Mouse (Mus musculus) limb, embryonic 10.5 days (tissue): Measurements from ENCODE around the gene Ube2q2. TPM values are rescaled to one million over a fixed set of nuclear protein-coding genes. Genes with fewer than 3 reads are reported as not detected.

Experiments used
- DNase-seq: peaks from one replicate; pipeline ENCODE4 v3.0.0-alpha.2; 2017; ENCODE audit warnings: low spot score
- H3K27ac ChIP-seq: fragments of 300-500 bp; sonication (generic); 2 replicates; pipeline ENCODE4 v1.5.1; 2016; ENCODE audit warnings: mild to moderate bottlenecking
- H3K27me3 ChIP-seq: fragments of 300-500 bp; sonication (generic); 2 replicates; pipeline ENCODE4 v1.6.1; 2016; ENCODE audit warnings: low read depth, mild to moderate bottlenecking; ENCODE audit not compliant: poor library complexity, severe bottlenecking
- H3K36me3 ChIP-seq: fragments of 300-500 bp; sonication (generic); 2 replicates; pipeline ENCODE4 v1.6.1; 2016; ENCODE audit warnings: mild to moderate bottlenecking, moderate library complexity
- H3K4me1 ChIP-seq: fragments of 300-500 bp; sonication (generic); 2 replicates; pipeline ENCODE4 v1.6.1; 2016
- H3K4me3 ChIP-seq: fragments of 300-500 bp; sonication (generic); 2 replicates; pipeline ENCODE4 v1.5.1; 2016; ENCODE audit warnings: mild to moderate bottlenecking, moderate library complexity
- H3K9me3 ChIP-seq: fragments of 300-500 bp; sonication (generic); replicated peaks from 2 replicates; pipeline ENCODE4 v1.6.1; 2016; ENCODE audit warnings: mild to moderate bottlenecking
- WGBS: fragments of 180-500 bp; shearing (Covaris S2); methylation state at CpG from one replicate; pipeline ENCODE4 v1.1.7; 2016; 5-methylcytosine and 5-hydroxymethylcytosine counted together
- polyA plus RNA-seq: library from polyadenylated mRNA; unstranded; fragments of >200 nt; fragmentation: Nextera tagmentation; extraction: Ambion mirVana; gene quantifications from 2 replicates; pipeline ENCODE4 v1.2.1, GENCODE M21; 2016

Ube2q2 gene
- polyA plus RNA-seq, 1 experiment from 2014 or later = 33.9 TPM

DNA sequence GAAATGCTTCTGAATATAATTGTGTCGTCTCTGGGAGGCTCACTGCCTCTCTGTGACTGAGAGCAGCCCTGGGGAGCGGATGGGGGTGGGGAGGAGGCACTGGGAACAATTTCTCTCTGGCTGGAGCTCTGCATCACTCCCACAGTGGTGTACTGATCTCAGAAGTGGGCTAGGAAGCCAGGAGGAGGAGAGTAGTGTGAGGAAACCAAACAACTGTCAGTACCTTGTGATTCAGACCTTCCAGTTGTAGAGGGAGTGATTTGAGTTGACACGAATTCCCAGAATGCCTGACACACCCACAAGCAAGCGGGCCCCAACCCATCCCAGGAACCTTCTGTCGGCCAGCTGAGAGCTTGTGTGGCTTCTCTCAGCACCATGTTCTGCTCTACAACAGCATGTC, 12.1 kb upstream of the Ube2q2 start:
- Histone ChIP-seq H3K4me3 (no peak overlapping the region), H3K27me3 (no peaks in the 10 kb centered on the region), H3K9me3 (no peaks in the 10 kb centered on the region), H3K4me1 (no peaks in the 10 kb centered on the region), H3K27ac (no peak overlapping the region), H3K36me3 (no peaks in the 10 kb centered on the region)
- 33% methylated on average over 5 of the region's 5 CpGs for WGBS
- DNase-seq = no peak

DNA sequence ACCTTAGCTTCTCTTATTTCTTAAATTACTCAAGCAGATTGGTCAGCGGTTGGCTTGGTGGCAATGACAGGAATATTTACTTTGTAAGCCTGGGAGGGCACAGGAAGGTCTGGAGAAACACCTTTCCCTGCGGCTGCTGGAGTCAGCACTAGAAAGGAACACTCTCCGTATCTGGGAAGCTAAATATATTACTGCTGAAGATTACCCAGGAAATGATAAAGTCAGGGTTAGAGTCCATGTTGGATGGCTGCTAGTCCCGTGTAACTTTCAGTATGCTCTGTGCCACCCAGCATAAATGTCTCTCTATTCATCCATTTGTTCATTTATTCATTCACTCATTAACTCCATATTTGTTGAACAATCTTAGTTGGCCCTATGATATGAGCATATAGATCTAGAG, 11.5 kb upstream of the Ube2q2 start:
- 73% methylated on average over 4 of the region's 4 CpGs for WGBS
- Histone ChIP-seq H3K4me3 (no peak overlapping the region), H3K4me1 (no peaks in the 10 kb centered on the region), H3K27ac (no peak overlapping the region), H3K27me3 (no peaks in the 10 kb centered on the region), H3K36me3 (no peaks in the 10 kb centered on the region), H3K9me3 (no peaks in the 10 kb centered on the region)
- no peak for DNase-seq

DNA sequence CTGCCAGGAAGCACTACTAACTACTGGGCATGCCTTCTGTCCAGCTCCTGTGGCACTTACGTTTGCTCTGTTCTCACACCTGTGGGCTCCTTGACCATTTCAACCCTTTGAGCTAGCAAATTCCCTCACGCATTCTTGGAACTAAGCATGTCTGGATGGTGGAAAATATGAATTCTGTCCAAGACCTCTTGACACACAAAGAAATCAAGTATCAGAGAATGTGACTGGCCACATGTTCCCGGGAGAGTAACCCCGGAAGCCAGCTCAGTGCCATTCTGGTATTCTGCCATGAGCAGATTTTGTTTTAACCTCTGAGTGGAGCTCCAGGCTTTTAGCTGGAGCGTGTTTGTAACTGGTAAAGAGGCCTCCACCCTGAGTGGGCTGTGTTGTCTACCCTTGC, 8.7 kb upstream of the Ube2q2 start:
- Histone ChIP-seq H3K36me3 (no peaks in the 10 kb centered on the region), H3K4me1 (no peaks in the 10 kb centered on the region), H3K9me3 (no peaks in the 10 kb centered on the region), H3K27me3 (no peaks in the 10 kb centered on the region), H3K4me3 (no peak overlapping the region), H3K27ac (no peak overlapping the region)
- WGBS = 82% methylated on average over 5 of the region's 5 CpGs
- no peak for DNase-seq

DNA sequence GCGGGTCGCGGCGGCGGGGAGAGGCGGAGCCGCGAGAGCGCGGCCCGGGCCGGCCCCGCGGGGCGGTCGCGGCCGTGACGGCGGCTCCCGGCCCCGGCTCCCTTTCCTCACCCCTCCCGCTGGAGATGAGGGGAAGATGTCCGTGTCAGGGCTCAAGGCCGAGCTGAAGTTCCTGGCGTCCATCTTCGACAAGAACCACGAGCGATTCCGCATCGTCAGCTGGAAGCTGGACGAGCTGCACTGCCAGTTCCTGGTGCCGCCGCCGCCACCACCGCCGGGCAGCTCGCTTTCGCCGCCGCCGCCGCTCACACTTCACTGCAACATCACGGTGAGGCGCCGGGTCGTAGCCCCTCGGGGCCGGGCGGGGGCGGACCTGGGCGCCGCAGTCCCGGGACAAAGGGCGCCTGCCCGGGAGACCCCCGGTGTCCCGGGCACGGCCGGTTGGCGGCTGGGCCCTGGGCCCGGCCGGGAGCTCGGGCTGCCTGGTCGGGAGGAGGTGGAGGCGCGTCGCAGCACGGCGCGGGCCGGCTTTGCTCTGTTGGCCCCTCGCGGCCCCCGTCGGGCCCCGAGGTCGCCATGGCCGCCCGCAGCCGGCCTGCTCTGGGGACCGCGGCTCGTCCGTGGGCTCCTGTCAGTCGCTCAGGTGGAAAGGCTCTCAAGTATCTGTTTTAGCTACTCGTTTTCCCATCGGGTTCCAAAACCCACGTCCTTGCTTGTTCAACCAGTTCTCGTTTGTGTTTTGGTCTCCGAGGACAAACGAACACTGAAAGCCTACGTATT, 1.0 kb downstream of the Ube2q2 start:
- peak overlapping the region; percentile 78 for H3K4me3 ChIP-seq
- no peaks in the 10 kb centered on the region for H3K9me3 ChIP-seq
- H3K27me3 ChIP-seq = no peaks in the 10 kb centered on the region
- WGBS = under 1% methylated on average over 92 of the region's 93 CpGs
- DNase-seq = peak; percentile 75
- peak overlapping the region; percentile 94 for H3K27ac ChIP-seq
- H3K36me3 ChIP-seq = peaks cover 11% of the 10 kb centered on the region; the same call in 1 of the 2 replicates
- peaks cover 24% of the 10 kb centered on the region for H3K4me1 ChIP-seq

DNA sequence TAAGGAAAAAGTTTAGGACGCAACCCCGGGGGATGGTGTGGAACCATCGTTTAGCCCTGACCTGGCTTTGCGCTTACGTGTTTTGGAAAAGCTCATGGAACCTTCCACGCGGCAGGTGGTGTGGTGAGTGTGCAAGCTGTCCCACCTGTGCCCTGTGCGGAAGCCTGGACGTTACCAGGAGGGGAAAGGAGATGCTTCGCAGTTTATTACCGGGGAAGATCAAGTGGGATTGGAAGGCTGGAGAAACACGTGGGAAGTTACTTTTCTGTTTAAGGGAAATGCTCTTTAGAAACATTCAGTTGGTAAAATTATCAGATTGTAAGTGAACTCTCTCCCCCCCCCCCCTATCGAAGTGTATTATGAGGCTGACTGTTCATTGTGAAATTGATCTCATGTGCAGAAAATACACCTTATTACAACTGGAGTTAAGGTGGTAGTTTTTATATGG, 1.6 kb downstream of the Ube2q2 start:
- DNase-seq = no peak

DNA sequence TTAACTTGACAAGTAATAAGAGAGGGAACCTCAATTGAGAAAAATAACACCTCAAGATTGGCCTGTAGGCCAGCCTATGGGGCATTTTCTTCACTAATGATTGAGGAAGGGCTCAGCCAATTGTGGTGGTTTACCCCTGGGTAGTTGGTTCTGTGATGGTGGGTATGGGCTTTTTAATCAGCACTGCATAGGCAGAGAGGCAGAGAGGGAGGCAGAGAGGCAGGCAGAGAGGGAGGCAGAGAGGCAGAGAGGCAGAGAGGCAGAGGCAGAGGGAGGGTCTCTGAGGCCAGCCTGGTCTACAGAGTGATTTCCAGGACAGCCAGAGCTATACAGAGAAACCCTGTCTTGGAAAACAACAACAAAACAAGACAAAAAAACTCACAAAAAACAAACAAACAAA, 2.4 kb downstream of the Ube2q2 start:
- Histone ChIP-seq H3K9me3 (no peaks in the 10 kb centered on the region), H3K4me3 (peak overlapping the region; percentile 78), H3K27me3 (no peaks in the 10 kb centered on the region), H3K27ac (no peak overlapping the region), H3K36me3 (peaks cover 11% of the 10 kb centered on the region; the same call in 1 of the 2 replicates), H3K4me1 (peaks cover 24% of the 10 kb centered on the region)
- DNase-seq = no peak

More for the DNA sequence above, 1.6 kb downstream of the Ube2q2 start:
- no peaks in the 10 kb centered on the region for H3K27me3 ChIP-seq
- WGBS = 4% methylated on average over 13 of the region's 13 CpGs
- H3K36me3 ChIP-seq = peaks cover 11% of the 10 kb centered on the region; the same call in 1 of the 2 replicates
- H3K27ac ChIP-seq = peak overlapping the region; percentile 94
- H3K4me1 ChIP-seq = peaks cover 24% of the 10 kb centered on the region
- no peaks in the 10 kb centered on the region for H3K9me3 ChIP-seq
- peak overlapping the region; percentile 78 for H3K4me3 ChIP-seq

DNA sequence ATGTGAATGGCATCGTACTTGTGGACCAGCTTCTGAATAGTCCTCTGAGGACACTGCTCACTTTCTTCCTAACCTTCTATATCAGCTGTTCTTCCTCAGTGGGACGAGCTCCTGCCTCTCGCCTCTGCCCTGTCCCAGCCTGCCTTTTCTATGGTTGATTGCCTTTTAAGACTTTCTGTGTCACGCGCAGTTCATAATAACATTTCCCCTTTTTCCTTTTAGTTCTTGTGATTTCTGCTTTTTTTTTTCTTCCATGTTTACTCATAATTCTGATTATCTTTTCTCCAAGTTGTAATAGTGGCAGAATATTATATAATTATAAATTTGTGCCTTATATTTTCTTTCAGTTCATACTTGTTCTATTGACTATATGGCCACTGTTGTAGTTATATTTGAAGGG, 4.3 kb downstream of the Ube2q2 start:
- 95% methylated on average over 5 of the region's 5 CpGs for WGBS
- peaks cover 24% of the 10 kb centered on the region for H3K4me1 ChIP-seq

DNA sequence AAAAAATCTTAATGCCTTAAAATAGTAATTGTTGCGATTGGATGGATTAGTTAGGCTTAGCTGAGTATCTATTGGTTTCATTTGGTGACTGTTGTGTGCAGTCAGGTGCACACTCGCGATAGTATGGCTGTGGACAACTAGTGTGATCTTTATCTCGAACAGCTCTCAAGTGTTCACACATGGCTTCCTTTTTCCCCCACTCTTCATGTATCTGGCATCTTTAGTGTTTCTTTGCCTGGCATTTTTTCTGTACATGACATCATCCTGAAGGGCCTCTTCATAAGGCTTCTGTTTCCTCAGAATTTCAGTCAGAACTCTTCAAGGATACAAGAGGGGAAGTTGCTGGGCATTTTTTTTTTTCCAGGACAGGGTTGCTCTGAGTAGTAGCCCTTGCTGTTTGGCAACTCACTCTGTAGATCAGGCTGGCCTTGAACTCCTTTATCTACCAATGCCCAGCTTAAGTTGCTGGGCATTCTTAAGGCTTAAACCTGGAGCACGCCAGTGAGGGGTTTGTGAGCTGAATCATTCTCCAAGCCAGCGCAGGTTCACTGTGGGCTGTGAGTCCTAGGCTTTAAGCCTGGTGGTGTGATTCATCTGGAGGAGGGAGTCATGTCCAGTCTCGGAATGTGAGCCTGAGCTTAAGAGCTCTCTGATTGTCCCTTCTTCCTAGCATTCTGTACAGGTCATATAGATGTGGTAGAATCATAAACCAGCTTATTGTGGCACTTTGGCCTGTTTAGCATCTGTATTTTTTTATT, 22.2 kb downstream of the Ube2q2 start:
- no peaks in the 10 kb centered on the region for H3K9me3 ChIP-seq

More for the DNA sequence above, 4.3 kb downstream of the Ube2q2 start:
- Histone ChIP-seq H3K4me3 (no peak overlapping the region), H3K27ac (no peak overlapping the region), H3K27me3 (no peaks in the 10 kb centered on the region), H3K9me3 (no peaks in the 10 kb centered on the region), H3K36me3 (peaks cover 11% of the 10 kb centered on the region; the same call in 1 of the 2 replicates)
- DNase-seq = no peak

DNA sequence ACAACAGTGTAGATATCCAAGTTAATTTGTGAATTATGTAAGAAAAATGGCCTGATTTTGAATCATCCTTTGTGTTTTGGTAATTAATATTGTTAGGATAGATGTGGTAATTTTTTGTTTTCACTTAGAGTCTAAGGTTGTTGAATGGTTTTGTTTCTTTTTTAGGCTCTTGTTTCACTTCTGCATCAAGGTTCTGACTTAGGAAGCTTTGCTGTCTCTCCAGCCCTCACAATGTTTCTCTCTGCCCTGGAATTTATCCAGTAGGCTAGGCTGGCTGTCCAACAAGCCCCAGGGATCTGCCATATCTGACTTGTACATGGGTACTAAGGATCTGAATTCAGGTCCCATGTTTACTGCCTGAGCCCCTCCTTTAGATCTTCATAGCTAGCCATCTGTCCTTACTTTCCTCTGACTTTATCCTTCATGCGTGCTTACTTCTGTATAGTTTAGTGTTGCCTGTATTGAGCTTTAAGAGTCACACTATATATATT, 23.6 kb downstream of the Ube2q2 start:
- WGBS = 94% methylated on average over 1 of the region's 1 CpGs

More for the DNA sequence above, 22.2 kb downstream of the Ube2q2 start:
- H3K27ac ChIP-seq = no peak overlapping the region
- 87% methylated on average over 7 of the region's 7 CpGs for WGBS
- H3K27me3 ChIP-seq = no peaks in the 10 kb centered on the region
- H3K4me3 ChIP-seq = no peak overlapping the region
- no peak for DNase-seq
- H3K4me1 ChIP-seq = no peaks in the 10 kb centered on the region
- peaks cover 40% of the 10 kb centered on the region for H3K36me3 ChIP-seq

DNA sequence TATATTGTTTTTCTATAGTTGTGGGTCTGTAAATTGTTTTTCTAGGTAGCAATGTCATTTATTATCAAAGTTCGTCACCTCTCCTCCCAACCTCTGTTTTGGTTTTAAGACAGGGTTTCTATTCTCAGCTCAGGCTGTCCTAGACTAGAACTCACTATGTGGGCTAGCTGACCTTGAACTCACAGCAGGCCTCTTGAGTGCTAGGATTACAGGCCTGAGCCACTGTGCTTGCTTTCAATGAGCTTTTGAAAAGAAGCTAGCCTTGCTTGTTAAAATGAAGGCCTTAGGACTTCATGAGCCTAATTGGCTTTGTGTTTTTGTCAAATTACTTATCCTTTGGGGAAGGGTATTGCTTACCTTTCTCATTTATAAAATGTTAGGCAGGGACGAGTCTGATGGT, 25.6 kb downstream of the Ube2q2 start:
- Histone ChIP-seq H3K27ac (no peak overlapping the region), H3K36me3 (peaks cover 26% of the 10 kb centered on the region), H3K9me3 (no peaks in the 10 kb centered on the region), H3K27me3 (no peaks in the 10 kb centered on the region), H3K4me1 (no peaks in the 10 kb centered on the region), H3K4me3 (no peak overlapping the region)
- 89% methylated on average over 2 of the region's 2 CpGs for WGBS
- no peak for DNase-seq

More for the DNA sequence above, 23.6 kb downstream of the Ube2q2 start:
- Histone ChIP-seq H3K27me3 (no peaks in the 10 kb centered on the region), H3K9me3 (no peaks in the 10 kb centered on the region), H3K27ac (no peak overlapping the region), H3K4me3 (no peak overlapping the region), H3K4me1 (no peaks in the 10 kb centered on the region), H3K36me3 (peaks cover 36% of the 10 kb centered on the region)
- no peak for DNase-seq

DNA sequence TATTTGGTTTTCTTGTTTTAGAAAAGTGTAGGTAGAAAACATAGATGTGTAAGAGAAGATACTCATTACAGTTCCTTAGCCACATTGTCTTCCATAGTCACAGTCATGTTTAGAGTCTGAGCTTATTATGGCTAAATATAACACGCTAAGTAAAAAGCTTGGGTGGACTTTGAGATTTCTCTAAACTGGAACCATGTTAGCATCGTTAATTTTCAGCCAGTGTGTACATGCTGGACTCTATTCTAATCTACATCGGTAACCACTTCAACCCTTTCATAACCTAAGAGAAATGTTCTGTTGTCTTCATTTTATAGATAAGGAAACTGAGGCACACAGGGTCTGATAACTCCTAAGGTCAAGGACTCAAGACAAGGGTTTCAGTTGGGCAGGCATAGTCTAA, 47.2 kb downstream of the Ube2q2 start:
- 95% methylated on average over 3 of the region's 3 CpGs for WGBS
- Histone ChIP-seq H3K4me1 (no peaks in the 10 kb centered on the region), H3K27ac (no peak overlapping the region), H3K27me3 (no peaks in the 10 kb centered on the region), H3K36me3 (peaks cover 45% of the 10 kb centered on the region), H3K4me3 (no peak overlapping the region), H3K9me3 (no peaks in the 10 kb centered on the region)
- DNase-seq = no peak

DNA sequence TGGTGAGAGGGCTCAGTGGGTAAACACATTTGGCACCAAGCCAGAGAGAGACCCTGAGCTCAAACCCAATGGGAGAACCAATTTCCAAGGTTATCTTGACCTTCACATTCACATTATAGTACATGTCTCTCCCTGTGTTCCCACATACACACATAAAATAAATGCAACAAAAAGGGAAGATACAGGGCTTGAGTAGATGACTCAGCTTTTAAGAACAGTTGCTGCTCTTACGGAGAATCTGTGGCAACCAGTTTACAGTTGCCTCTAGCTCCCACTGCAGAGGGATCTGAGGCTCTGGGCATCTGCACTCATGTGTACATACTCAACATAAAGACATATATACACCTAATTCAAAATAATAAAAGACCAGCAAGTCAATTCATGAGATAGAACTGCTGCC, 49.6 kb downstream of the Ube2q2 start:
- Histone ChIP-seq H3K27ac (no peak overlapping the region), H3K4me3 (no peak overlapping the region), H3K4me1 (no peaks in the 10 kb centered on the region), H3K36me3 (peaks cover 45% of the 10 kb centered on the region), H3K27me3 (no peaks in the 10 kb centered on the region), H3K9me3 (no peaks in the 10 kb centered on the region)
- WGBS = 95% methylated on average over 1 of the region's 1 CpGs
- DNase-seq = no peak

DNA sequence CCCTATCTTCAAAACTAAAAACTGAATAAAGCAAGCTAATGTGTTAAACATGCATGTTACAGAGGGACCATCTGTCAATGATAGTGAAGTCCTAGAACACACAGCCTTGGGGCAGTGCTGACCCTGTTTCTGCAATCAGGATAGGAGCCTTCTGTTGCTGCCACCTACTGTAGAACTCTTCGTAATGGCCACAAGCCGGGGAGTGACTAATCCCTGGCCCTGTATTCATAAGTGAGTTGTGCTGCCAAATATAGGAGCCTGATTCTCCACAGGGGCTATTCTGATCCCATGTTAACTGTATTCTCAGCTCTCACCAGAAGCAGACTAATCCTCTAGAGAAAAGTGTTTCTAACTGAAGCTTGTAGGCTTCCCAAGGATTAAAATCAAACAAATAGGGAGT, 50.7 kb downstream of the Ube2q2 start:
- H3K9me3 ChIP-seq = no peaks in the 10 kb centered on the region
- WGBS = 93% methylated on average over 2 of the region's 2 CpGs
- peaks cover 45% of the 10 kb centered on the region for H3K36me3 ChIP-seq
- H3K27me3 ChIP-seq = no peaks in the 10 kb centered on the region
- no peak overlapping the region for H3K27ac ChIP-seq
- H3K4me3 ChIP-seq = no peak overlapping the region
- no peak for DNase-seq
- no peaks in the 10 kb centered on the region for H3K4me1 ChIP-seq
